Mouse (Mus musculus) limb, embryonic 10.5 days (tissue): ENCODE measurements at regions not wholly inside any gene's neighbourhood (a gene's known extent, or its start where the extent isn't known, plus 50 kb on each side); places are given as distances from the start of the nearest gene placed in this dataset.

Experiments used
- DNase-seq: peaks from one replicate; pipeline ENCODE4 v3.0.0-alpha.2; 2017; ENCODE audit warnings: low spot score
- H3K27ac ChIP-seq: fragments of 300-500 bp; sonication (generic); 2 replicates; pipeline ENCODE4 v1.5.1; 2016; ENCODE audit warnings: mild to moderate bottlenecking
- H3K27me3 ChIP-seq: fragments of 300-500 bp; sonication (generic); 2 replicates; pipeline ENCODE4 v1.6.1; 2016; ENCODE audit warnings: low read depth, mild to moderate bottlenecking; ENCODE audit not compliant: poor library complexity, severe bottlenecking
- H3K36me3 ChIP-seq: fragments of 300-500 bp; sonication (generic); 2 replicates; pipeline ENCODE4 v1.6.1; 2016; ENCODE audit warnings: mild to moderate bottlenecking, moderate library complexity
- H3K4me1 ChIP-seq: fragments of 300-500 bp; sonication (generic); 2 replicates; pipeline ENCODE4 v1.6.1; 2016
- H3K4me3 ChIP-seq: fragments of 300-500 bp; sonication (generic); 2 replicates; pipeline ENCODE4 v1.5.1; 2016; ENCODE audit warnings: mild to moderate bottlenecking, moderate library complexity
- H3K9me3 ChIP-seq: fragments of 300-500 bp; sonication (generic); replicated peaks from 2 replicates; pipeline ENCODE4 v1.6.1; 2016; ENCODE audit warnings: mild to moderate bottlenecking
- WGBS: fragments of 180-500 bp; shearing (Covaris S2); methylation state at CpG from one replicate; pipeline ENCODE4 v1.1.7; 2016; 5-methylcytosine and 5-hydroxymethylcytosine counted together

DNA sequence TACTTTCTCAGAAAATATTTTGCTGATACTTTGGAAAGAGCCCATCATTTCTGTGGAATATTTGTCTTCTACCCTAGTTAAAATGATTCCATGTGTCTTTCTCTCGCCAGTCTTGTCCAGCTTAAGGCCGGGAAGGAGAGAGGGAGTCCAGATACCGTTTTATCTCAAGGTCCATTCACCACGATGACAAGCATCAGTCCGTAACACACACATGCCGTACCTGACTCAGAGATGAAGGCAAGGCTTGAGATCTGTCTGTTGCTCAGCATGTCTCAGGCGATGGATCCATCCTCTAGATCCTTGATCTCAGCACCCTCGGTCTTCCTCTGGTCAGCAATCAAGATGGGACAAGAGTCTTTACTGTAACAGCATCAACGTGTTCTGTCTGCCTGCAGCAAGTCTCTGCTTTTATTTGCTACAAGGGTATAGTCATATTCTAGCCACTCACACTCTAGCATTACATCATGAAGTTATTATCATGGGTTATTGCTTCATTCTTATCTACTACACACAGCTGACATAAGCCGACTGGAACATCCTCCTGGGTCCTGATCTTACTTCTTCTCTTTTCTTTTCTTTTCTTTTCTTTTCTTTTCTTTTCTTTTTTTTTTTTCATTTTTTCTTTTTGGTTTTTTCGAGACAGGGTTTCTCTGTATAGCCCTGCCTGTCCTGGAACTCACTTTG is 64.9 kb upstream of the Tmem164 start:
- DNase-seq: no peak
- 91% methylated on average over 11 of the region's 11 CpGs for WGBS
- H3K9me3 ChIP-seq: no peaks in the 10 kb centered on the region
- no peak overlapping the region for H3K4me3 ChIP-seq
- no peak overlapping the region for H3K27ac ChIP-seq
- H3K36me3 ChIP-seq: no peaks in the 10 kb centered on the region
- no peaks in the 10 kb centered on the region for H3K4me1 ChIP-seq
- peaks cover 66% of the 10 kb centered on the region for H3K27me3 ChIP-seq

DNA sequence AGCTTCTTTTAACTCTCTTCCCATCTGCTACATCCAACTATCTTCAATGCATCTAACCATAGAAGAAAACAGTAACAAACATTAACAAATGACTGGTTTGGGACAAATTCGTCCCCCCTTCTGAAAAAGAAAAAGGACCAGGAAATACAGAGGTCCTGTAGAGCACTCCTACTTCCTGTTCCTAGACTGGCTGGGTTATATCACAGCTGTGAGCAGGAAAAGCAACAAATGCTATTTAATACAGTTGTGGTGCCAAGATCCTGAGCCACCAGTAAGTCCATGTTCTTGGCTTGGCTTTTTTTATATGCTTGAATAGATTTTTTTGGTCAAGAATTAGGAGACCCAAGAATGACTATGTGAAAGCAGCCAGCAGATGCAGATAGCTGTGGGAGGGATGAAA is 62.8 kb upstream of the Tmem164 start:
- no peak for DNase-seq
- Histone ChIP-seq H3K9me3 (no peaks in the 10 kb centered on the region), H3K27ac (no peak overlapping the region), H3K4me1 (peaks cover 3% of the 10 kb centered on the region; the same call in 1 of the 2 replicates), H3K4me3 (no peak overlapping the region), H3K27me3 (peaks cover 64% of the 10 kb centered on the region), H3K36me3 (no peaks in the 10 kb centered on the region)
- 58% methylated on average over 1 of the region's 1 CpGs for WGBS

DNA sequence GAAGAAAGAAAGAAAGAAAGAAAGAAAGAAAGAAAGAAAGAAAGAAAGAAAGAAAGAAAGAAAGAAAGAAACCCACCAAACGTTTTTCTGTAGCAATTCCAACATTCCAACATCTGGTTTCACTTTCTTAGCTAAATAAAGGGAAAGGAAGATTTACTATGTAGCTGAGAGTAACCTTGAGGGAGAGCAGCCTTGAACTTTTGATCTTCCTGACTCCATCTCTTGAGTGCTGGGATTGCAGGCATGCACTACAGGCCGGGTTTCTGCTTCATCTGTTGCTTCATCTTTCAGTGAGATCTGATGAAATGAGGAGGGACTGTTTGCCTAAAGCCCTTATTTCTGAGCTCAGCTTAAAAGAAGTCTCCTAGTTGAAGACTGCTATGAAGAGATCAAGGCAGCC is 57.8 kb upstream of the Tmem164 start:
- no peak for DNase-seq
- Histone ChIP-seq H3K27me3 (peaks cover 85% of the 10 kb centered on the region), H3K4me1 (peaks cover 22% of the 10 kb centered on the region; the same call in 1 of the 2 replicates), H3K4me3 (no peak overlapping the region), H3K36me3 (no peaks in the 10 kb centered on the region), H3K27ac (no peak overlapping the region), H3K9me3 (no peaks in the 10 kb centered on the region)
- 14% methylated on average over 2 of the region's 2 CpGs for WGBS

DNA sequence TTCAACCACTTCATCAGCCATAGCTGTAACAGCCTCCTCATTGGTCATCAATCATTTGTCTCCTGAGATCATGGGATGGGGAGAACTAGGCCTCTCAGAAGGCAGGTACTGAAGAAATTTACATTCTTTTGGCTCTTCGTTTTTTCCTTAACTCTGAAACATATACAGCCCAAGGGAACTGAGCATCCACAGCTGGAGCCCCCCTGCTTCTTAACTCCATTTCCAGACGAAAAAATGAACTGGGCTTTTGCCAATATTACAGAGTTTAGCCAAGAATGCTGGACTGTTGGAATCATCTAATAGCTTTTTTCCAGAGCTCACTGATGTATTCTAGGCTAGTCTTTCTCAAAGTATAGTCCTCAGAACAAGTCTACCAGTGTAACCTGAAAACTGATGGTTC is 57.3 kb upstream of the Tmem164 start:
- Histone ChIP-seq H3K36me3 (no peaks in the 10 kb centered on the region), H3K4me3 (no peak overlapping the region), H3K27ac (no peak overlapping the region), H3K4me1 (peaks cover 22% of the 10 kb centered on the region; the same call in 1 of the 2 replicates), H3K27me3 (peaks cover 85% of the 10 kb centered on the region), H3K9me3 (no peaks in the 10 kb centered on the region)
- DNase-seq: no peak
- WGBS: 38% methylated on average over 2 of the region's 2 CpGs
